Mouse (Mus musculus) C2C12 (cell line): Measurements from ENCODE around the gene Hspb6.

Source experiments
- CEBPB ChIP-seq: IDR thresholded peaks from one replicate; pipeline ENCODE4 v1.6.1; 2011; ENCODE audit warnings: low read depth, mild to moderate bottlenecking, control low read depth, moderate library complexity
- CTCF ChIP-seq: IDR thresholded peaks from one replicate; pipeline ENCODE4 v1.5.1; 2011; ENCODE audit not compliant: control insufficient read depth, insufficient read depth, insufficient read length
- FOSL1 ChIP-seq: IDR thresholded peaks from one replicate; pipeline ENCODE4 v1.8.0; 2011; ENCODE audit warnings: mild to moderate bottlenecking, low read length; ENCODE audit not compliant: poor library complexity, insufficient read depth, severe bottlenecking
- MAX ChIP-seq: IDR thresholded peaks from one replicate; pipeline ENCODE4 v1.6.1; 2011; ENCODE audit warnings: mild to moderate bottlenecking, control low read depth
- MYOD1 ChIP-seq: IDR thresholded peaks from one replicate; pipeline ENCODE4 v1.6.1; 2011; ENCODE audit warnings: low read depth; ENCODE audit not compliant: control insufficient read depth, insufficient read length
- USF1 ChIP-seq: IDR thresholded peaks from one replicate; pipeline ENCODE4 v1.6.1; 2011; ENCODE audit warnings: low read depth, mild to moderate bottlenecking, control low read depth, moderate library complexity

GRCm38 (mm10) chr7:30525954-30526353, 26.0 kb upstream of the Hspb6 start:
- TF ChIP-seq CTCF: no peak
- no peak for TF ChIP-seq CEBPB
- no peak for TF ChIP-seq MAX
- no peak for TF ChIP-seq MYOD1
- TF ChIP-seq USF1: no peak
- no peak for TF ChIP-seq FOSL1
